Mouse (Mus musculus) liver, postnatal 0 days (tissue): Measurements from ENCODE around the gene Gm17349. TPM values are rescaled to one million over a fixed set of nuclear protein-coding genes. Genes with fewer than 3 reads are reported as not detected.

Experiments
- ATAC-seq: fragments of 200-750 bp; cut with Nextera tagmentation; 2 replicates; pipeline ENCODE4 v1.8.0; 2017; ENCODE audit warnings: mild to moderate bottlenecking, moderate library complexity
- DNase-seq: peaks from one replicate; pipeline ENCODE4 v3.0.0-alpha.2; 2016
- H3K27ac ChIP-seq: fragments of 300-500 bp; sonication (generic); 2 replicates; pipeline ENCODE4 v1.5.1; 2014; ENCODE audit warnings: antibody characterized with exemption, moderate library complexity, mild to moderate bottlenecking, low read depth
- H3K27me3 ChIP-seq: fragments of 300-500 bp; sonication (generic); 2 replicates; pipeline ENCODE4 v1.6.1; 2014; ENCODE audit warnings: low read length, control low read depth, mixed read lengths; ENCODE audit not compliant: insufficient read depth
- H3K36me3 ChIP-seq: fragments of 300-500 bp; sonication (generic); replicated peaks from 2 replicates; pipeline ENCODE4 v1.6.1; 2014; ENCODE audit warnings: mild to moderate bottlenecking, control low read depth, low read length, moderate library complexity, mixed read lengths; ENCODE audit not compliant: insufficient read depth
- H3K4me1 ChIP-seq: fragments of 300-500 bp; sonication (generic); 2 replicates; pipeline ENCODE4 v1.6.1; 2014; ENCODE audit warnings: antibody characterized with exemption, mild to moderate bottlenecking, control low read depth; ENCODE audit not compliant: insufficient read depth
- H3K4me2 ChIP-seq: fragments of 300-500 bp; sonication (generic); 2 replicates; pipeline ENCODE4 v1.6.1; 2014; ENCODE audit warnings: low read depth, mild to moderate bottlenecking, low read length, moderate library complexity, mixed read lengths
- H3K4me3 ChIP-seq: fragments of 300-500 bp; sonication (generic); 2 replicates; pipeline ENCODE4 v1.5.1; 2014; ENCODE audit warnings: low read depth, low read length
- H3K9ac ChIP-seq: fragments of 300-500 bp; sonication (generic); replicated peaks from 2 replicates; pipeline ENCODE4 v1.6.1; 2014; ENCODE audit warnings: mild to moderate bottlenecking, moderate library complexity
- H3K9me3 ChIP-seq: fragments of 300-500 bp; sonication (generic); 2 replicates; pipeline ENCODE4 v1.6.1; 2016; ENCODE audit warnings: mild to moderate bottlenecking, control low read depth, low read length, mixed read lengths
- CTCF ChIP-seq: sonication (generic); IDR thresholded peaks from 2 replicates; pipeline ENCODE4 v1.5.1; 2016; ENCODE audit warnings: antibody characterized with exemption, low read depth
- EP300 ChIP-seq: IDR thresholded peaks from 2 replicates; pipeline ENCODE4 v1.6.1; 2016; ENCODE audit warnings: antibody characterized with exemption, low read depth, mild to moderate bottlenecking
- WGBS: fragments of 180-500 bp; shearing (Covaris S2); extraction: QIAGEN DNeasy Blood & Tissue Kit; methylation state at CpG from one replicate; pipeline ENCODE4 v1.1.7; 2014; ENCODE audit not compliant: insufficient replicate concordance; 5-methylcytosine and 5-hydroxymethylcytosine counted together
- polyA plus RNA-seq: library from polyadenylated mRNA; unstranded; fragments of >200 nt; fragmentation: Nextera tagmentation; extraction: Ambion mirVana; gene quantifications from 2 replicates; pipeline ENCODE4 v1.2.1, GENCODE M21; 2015

Gm17349 gene
- polyA plus RNA-seq, 1 experiment from 2014 or later, result 1.3 TPM

- H3K4me2 ChIP-seq, result no peak overlapping the region
- DNase-seq, result no peak
- H3K9me3 ChIP-seq, result no peaks in the 10 kb centered on the region
- H3K36me3 ChIP-seq, result no peaks in the 10 kb centered on the region
- 63% methylated on average over 7 of the region's 7 CpGs for WGBS
- ATAC-seq, result no peak
- H3K4me3 ChIP-seq, result no peak overlapping the region
- H3K9ac ChIP-seq, result no peak overlapping the region
- H3K4me1 ChIP-seq, result no peaks in the 10 kb centered on the region
- peaks cover 5% of the 10 kb centered on the region for H3K27me3 ChIP-seq
- no peak overlapping the region for H3K27ac ChIP-seq
- TF ChIP-seq CTCF, result no peak
- no peak for TF ChIP-seq EP300
Observed at GRCm38 (mm10) chr15:99679008-99679407, 26.3 kb downstream of the Gm17349 start.

GRCm38 (mm10) chr15:99678063-99678800 is 27.1 kb downstream of the Gm17349 start:
- H3K4me2 ChIP-seq, result no peak overlapping the region
- H3K9ac ChIP-seq, result no peak overlapping the region
- DNase-seq, result peak; percentile 61
- no peak overlapping the region for H3K27ac ChIP-seq
- H3K36me3 ChIP-seq, result no peaks in the 10 kb centered on the region
- ATAC-seq, result 0 out of 2 replicates have a peak, but pooled peaks have one; percentile 17
- WGBS, result 14% methylated on average over 13 of the region's 13 CpGs
- H3K4me1 ChIP-seq, result no peaks in the 10 kb centered on the region
- H3K9me3 ChIP-seq, result no peaks in the 10 kb centered on the region
- no peak for TF ChIP-seq EP300
- peak; percentile 66 for TF ChIP-seq CTCF
- no peak overlapping the region for H3K4me3 ChIP-seq
- H3K27me3 ChIP-seq, result peaks cover 12% of the 10 kb centered on the region

GRCm38 (mm10) chr15:99677089-99677488 is 28.2 kb downstream of the Gm17349 start:
- Histone ChIP-seq H3K9ac (no peak overlapping the region), H3K27ac (no peak overlapping the region), H3K9me3 (no peaks in the 10 kb centered on the region), H3K4me1 (no peaks in the 10 kb centered on the region), H3K4me3 (no peak overlapping the region), H3K27me3 (peaks cover 22% of the 10 kb centered on the region), H3K36me3 (no peaks in the 10 kb centered on the region), H3K4me2 (no peak overlapping the region)
- WGBS, result 61% methylated on average over 8 of the region's 8 CpGs
- DNase-seq (no peak), ATAC-seq (no peak)
- TF ChIP-seq EP300, result no peak
- TF ChIP-seq CTCF, result no peak

- ATAC-seq, result no peak
- Histone ChIP-seq H3K27ac (no peak overlapping the region), H3K36me3 (no peaks in the 10 kb centered on the region), H3K27me3 (peaks cover 44% of the 10 kb centered on the region), H3K9ac (no peak overlapping the region), H3K9me3 (no peaks in the 10 kb centered on the region), H3K4me1 (peaks cover 3% of the 10 kb centered on the region; the same call in 1 of the 2 replicates), H3K4me3 (no peak overlapping the region), H3K4me2 (no peak overlapping the region)
- TF ChIP-seq EP300 (no peak), CTCF (no peak)
- WGBS, result 77% methylated on average over 3 of the region's 3 CpGs
- DNase-seq, result no peak
Observed at GRCm38 (mm10) chr15:99674866-99675265, 30.4 kb downstream of the Gm17349 start.

GRCm38 (mm10) chr15:99671783-99672182 is 33.5 kb downstream of the Gm17349 start:
- WGBS, result 53% methylated on average over 14 of the region's 14 CpGs
- H3K9ac ChIP-seq, result no peak overlapping the region
- no peak for ATAC-seq

GRCm38 (mm10) chr15:99670964-99671670 is 34.2 kb downstream of the Gm17349 start:
- H3K4me2 ChIP-seq, result peak overlapping the region; percentile 76
- H3K27me3 ChIP-seq, result peaks cover 67% of the 10 kb centered on the region
- peaks cover 3% of the 10 kb centered on the region; the same call in 1 of the 2 replicates for H3K4me1 ChIP-seq
- ATAC-seq, result no peak
- H3K4me3 ChIP-seq, result peak overlapping the region; percentile 43
- no peak for DNase-seq
- TF ChIP-seq CTCF (no peak), EP300 (no peak)
- 11% methylated on average over 6 of the region's 17 CpGs for WGBS
- 0 out of 2 replicates have a peak, but pooled peaks cover 2% of the 10 kb centered on the region for H3K9me3 ChIP-seq
- H3K9ac ChIP-seq, result no peak overlapping the region
- H3K36me3 ChIP-seq, result no peaks in the 10 kb centered on the region
- no peak overlapping the region for H3K27ac ChIP-seq

More at GRCm38 (mm10) chr15:99671783-99672182, 33.5 kb downstream of the Gm17349 start:
- H3K27ac ChIP-seq, result no peak overlapping the region
- no peak overlapping the region for H3K4me2 ChIP-seq
- no peaks in the 10 kb centered on the region for H3K36me3 ChIP-seq
- H3K27me3 ChIP-seq, result peaks cover 60% of the 10 kb centered on the region
- TF ChIP-seq EP300, result no peak
- no peak for TF ChIP-seq CTCF
- H3K4me1 ChIP-seq, result peaks cover 3% of the 10 kb centered on the region; the same call in 1 of the 2 replicates
- no peak for DNase-seq
- no peak overlapping the region for H3K4me3 ChIP-seq
- H3K9me3 ChIP-seq, result 0 out of 2 replicates have a peak, but pooled peaks cover 2% of the 10 kb centered on the region
